Mouse (Mus musculus) liver, adult 2 months (tissue): ENCODE data around the gene Zbtb48.

ENCODE experiments used
- CTCF ChIP-seq: fragments of 200-500 bp; IDR thresholded peaks from 2 replicates; pipeline ENCODE4 v1.5.1; 2011; ENCODE audit warnings: low read depth, low read length, control low read depth
- POLR2A ChIP-seq: fragments of 200-500 bp; IDR thresholded peaks from 2 replicates; pipeline ENCODE4 v1.6.1; 2011; ENCODE audit warnings: low read length, control low read depth; ENCODE audit not compliant: insufficient read depth; ENCODE audit errors: extremely low read depth

GRCm38 (mm10) chr4:152038225-152038984 is 10.9 kb upstream of the Zbtb48 start, which contains the start of gene Tas1r1:
- TF ChIP-seq CTCF: no peak
- no peak for TF ChIP-seq POLR2A
